Mouse (Mus musculus) embryonic facial prominence, embryonic 14.5 days (tissue): ENCODE data around the gene Cd24a. TPM values are rescaled to one million over a fixed set of nuclear protein-coding genes. Genes with fewer than 3 reads are reported as not detected.

ENCODE experiments used
- ATAC-seq: fragments of 200-750 bp; cut with Nextera tagmentation; 2 replicates; pipeline ENCODE4 v1.8.0; 2017; ENCODE audit warnings: low read depth, moderate number of reproducible peaks, moderate TSS enrichment
- DNase-seq: peaks from one replicate; pipeline ENCODE4 v3.0.0-alpha.2; 2015; ENCODE audit warnings: low spot score
- H3K27ac ChIP-seq: fragments of 300-500 bp; sonication (generic); replicated peaks from 2 replicates; pipeline ENCODE4 v1.5.1; 2014; ENCODE audit warnings: low read depth, mild to moderate bottlenecking, low read length, moderate library complexity
- H3K27me3 ChIP-seq: fragments of 300-500 bp; sonication (generic); replicated peaks from 2 replicates; pipeline ENCODE4 v1.6.1; 2014; ENCODE audit warnings: low read length; ENCODE audit not compliant: control insufficient read depth, insufficient read depth
- H3K36me3 ChIP-seq: fragments of 300-500 bp; sonication (generic); 2 replicates; pipeline ENCODE4 v1.6.1; 2014; ENCODE audit warnings: low read length, mixed read lengths; ENCODE audit not compliant: control insufficient read depth, insufficient read depth
- H3K4me1 ChIP-seq: fragments of 300-500 bp; sonication (generic); 2 replicates; pipeline ENCODE4 v1.6.1; 2014; ENCODE audit warnings: antibody characterized with exemption, low read length; ENCODE audit not compliant: control insufficient read depth, insufficient read depth
- H3K4me2 ChIP-seq: fragments of 300-500 bp; sonication (generic); 2 replicates; pipeline ENCODE4 v1.6.1; 2014; ENCODE audit warnings: low read depth, mild to moderate bottlenecking, low read length, moderate library complexity, mixed read lengths
- H3K4me3 ChIP-seq: fragments of 300-500 bp; sonication (generic); 2 replicates; pipeline ENCODE4 v1.5.1; 2014; ENCODE audit warnings: low read depth, mild to moderate bottlenecking, low read length
- H3K9ac ChIP-seq: fragments of 300-500 bp; sonication (generic); 2 replicates; pipeline ENCODE4 v1.6.1; 2014; ENCODE audit warnings: low read depth, mild to moderate bottlenecking, low read length, moderate library complexity, mixed read lengths
- H3K9me3 ChIP-seq: fragments of 300-500 bp; sonication (generic); 2 replicates; pipeline ENCODE4 v1.6.1; 2016; ENCODE audit warnings: low read length; ENCODE audit not compliant: control insufficient read depth
- WGBS: fragments of 180-500 bp; shearing (Covaris S2); extraction: QIAGEN DNeasy Blood & Tissue Kit; methylation state at CpG from one replicate; pipeline ENCODE4 v1.1.7; 2014; 5-methylcytosine and 5-hydroxymethylcytosine counted together
- polyA plus RNA-seq: library from polyadenylated mRNA; unstranded; fragments of >200 nt; fragmentation: Nextera tagmentation; extraction: Ambion mirVana; gene quantifications from 2 replicates; pipeline ENCODE4 v1.2.1, GENCODE M21; 2014

Cd24a gene
- polyA plus RNA-seq, 1 experiment from 2014 or later: 194 TPM

DNA sequence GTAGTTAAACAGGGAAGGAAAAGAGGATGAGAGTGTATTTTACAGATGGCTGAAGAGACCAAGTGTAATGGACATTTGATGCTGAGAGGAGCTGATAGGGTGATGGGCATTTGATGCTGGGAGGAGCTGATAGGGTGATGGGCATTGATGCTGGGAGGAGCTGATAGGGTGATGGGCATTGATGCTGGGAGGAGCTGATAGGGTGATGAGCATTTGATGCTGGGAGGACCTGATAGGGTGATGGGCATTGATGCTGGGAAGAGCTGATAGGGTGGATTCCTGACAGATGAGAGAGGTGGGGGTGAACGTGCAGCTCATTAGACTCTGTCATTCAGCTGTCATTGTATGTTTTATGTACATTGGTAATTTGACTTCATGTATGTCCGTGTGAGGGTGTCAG lies 47.5 kb downstream of the Cd24a start:
- no peak overlapping the region for H3K4me2 ChIP-seq
- no peak for DNase-seq
- H3K4me1 ChIP-seq: peaks cover 4% of the 10 kb centered on the region
- ATAC-seq: no peak
- no peaks in the 10 kb centered on the region for H3K9me3 ChIP-seq
- 69% methylated on average over 2 of the region's 2 CpGs for WGBS
- no peaks in the 10 kb centered on the region for H3K36me3 ChIP-seq
- no peak overlapping the region for H3K4me3 ChIP-seq
- H3K9ac ChIP-seq: no peak overlapping the region
- no peaks in the 10 kb centered on the region for H3K27me3 ChIP-seq
- H3K27ac ChIP-seq: no peak overlapping the region

DNA sequence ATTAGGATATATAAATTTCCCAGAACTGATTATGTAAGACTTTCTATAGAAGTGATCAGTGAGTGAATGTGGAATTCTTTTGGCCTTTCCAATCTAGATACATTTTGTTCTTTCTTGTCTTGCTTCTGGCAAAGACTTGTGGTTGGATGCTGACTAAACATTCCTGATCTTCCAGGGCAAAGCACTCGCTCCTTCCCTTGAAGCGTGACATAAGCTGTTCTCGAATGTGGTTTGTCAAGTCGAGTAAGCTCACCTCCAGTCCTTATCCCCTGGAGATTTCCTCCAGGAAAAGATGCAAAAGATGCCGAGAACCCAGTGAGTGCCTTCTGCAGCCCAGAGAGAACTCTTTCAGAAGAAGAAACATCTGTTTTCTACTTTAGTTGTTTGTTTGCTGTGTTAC lies 51.1 kb downstream of the Cd24a start:
- DNase-seq (peak; percentile 59), ATAC-seq (no peak)
- H3K9ac ChIP-seq: no peak overlapping the region
- H3K4me2 ChIP-seq: no peak overlapping the region
- no peaks in the 10 kb centered on the region for H3K27me3 ChIP-seq
- WGBS: 43% methylated on average over 5 of the region's 5 CpGs
- no peak overlapping the region for H3K27ac ChIP-seq
- no peaks in the 10 kb centered on the region for H3K9me3 ChIP-seq
- no peaks in the 10 kb centered on the region for H3K4me1 ChIP-seq
- no peaks in the 10 kb centered on the region for H3K36me3 ChIP-seq
- no peak overlapping the region for H3K4me3 ChIP-seq

DNA sequence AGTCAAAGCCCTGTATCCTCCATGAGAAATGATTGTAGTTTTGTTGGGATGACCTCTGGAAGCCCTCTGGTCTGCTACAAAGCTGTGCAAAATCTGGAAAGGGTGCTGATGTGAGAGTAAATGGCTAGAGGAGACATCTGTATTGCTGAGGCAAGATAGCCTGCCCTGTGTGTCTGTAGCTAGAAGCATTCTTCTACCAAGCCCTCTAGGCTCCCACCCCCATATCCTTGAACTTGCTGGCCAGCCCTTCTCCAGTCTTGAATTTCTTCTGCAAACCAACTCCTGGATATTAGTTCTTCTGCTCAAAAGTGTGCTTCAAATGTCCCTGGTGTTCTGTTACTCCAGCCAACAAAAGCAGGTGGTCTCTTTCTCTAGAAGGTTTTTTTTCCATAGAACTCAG lies 51.8 kb downstream of the Cd24a start:
- no peak for ATAC-seq
- DNase-seq: no peak

DNA sequence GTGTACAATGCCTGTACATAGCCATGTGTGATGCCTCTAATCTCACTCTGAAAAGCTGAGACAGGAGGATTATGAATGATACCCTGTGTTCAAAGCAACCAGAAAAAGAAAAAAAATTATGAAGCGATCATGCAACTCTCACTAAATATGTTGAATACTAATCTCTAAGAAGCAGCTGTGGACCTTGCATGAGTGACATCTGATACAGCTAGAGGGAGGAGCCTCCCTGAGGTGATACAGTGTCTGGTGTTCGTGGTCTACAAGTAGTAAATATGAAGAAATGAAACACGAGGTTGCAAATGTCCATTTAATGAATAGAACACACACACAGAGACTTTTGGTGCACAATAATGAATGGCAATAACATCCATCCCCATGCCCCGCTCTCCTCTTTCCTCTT lies 52.5 kb downstream of the Cd24a start:
- H3K27me3 ChIP-seq: no peaks in the 10 kb centered on the region
- no peak overlapping the region for H3K4me2 ChIP-seq
- H3K4me3 ChIP-seq: no peak overlapping the region
- WGBS: 67% methylated on average over 4 of the region's 4 CpGs
- H3K4me1 ChIP-seq: no peaks in the 10 kb centered on the region
- no peak for ATAC-seq
- H3K9me3 ChIP-seq: no peaks in the 10 kb centered on the region
- H3K27ac ChIP-seq: no peak overlapping the region
- H3K36me3 ChIP-seq: no peaks in the 10 kb centered on the region
- no peak for DNase-seq
- H3K9ac ChIP-seq: no peak overlapping the region

More for the DNA sequence above, 51.8 kb downstream of the Cd24a start:
- no peak overlapping the region for H3K4me2 ChIP-seq
- no peak overlapping the region for H3K27ac ChIP-seq
- H3K36me3 ChIP-seq: no peaks in the 10 kb centered on the region
- H3K4me3 ChIP-seq: no peak overlapping the region
- no peak overlapping the region for H3K9ac ChIP-seq
- no peaks in the 10 kb centered on the region for H3K9me3 ChIP-seq
- no peaks in the 10 kb centered on the region for H3K27me3 ChIP-seq
- no peaks in the 10 kb centered on the region for H3K4me1 ChIP-seq

DNA sequence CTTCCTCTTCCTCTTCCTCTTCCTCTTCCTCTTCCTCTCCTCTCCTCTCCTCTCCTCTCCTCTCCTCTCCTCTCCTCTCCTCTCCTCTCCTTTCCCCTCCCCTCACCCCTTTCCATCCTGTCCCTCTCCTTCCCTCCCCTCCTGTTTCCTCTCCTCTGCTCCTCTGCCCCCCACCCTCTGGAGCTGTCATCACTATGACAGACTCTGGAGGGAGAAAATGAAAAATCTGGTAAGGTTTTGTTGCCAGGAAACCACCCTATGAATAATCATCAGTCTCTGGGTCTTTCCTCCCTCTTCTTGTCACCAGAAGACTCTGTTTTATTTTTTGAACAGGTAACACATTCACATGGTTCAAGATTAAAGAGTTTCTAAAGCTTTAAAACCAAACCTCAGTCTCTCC lies 53.0 kb downstream of the Cd24a start:
- no peak overlapping the region for H3K27ac ChIP-seq
- H3K4me2 ChIP-seq: no peak overlapping the region
- no peaks in the 10 kb centered on the region for H3K27me3 ChIP-seq
- no peak overlapping the region for H3K4me3 ChIP-seq
- no peaks in the 10 kb centered on the region for H3K9me3 ChIP-seq
- H3K9ac ChIP-seq: no peak overlapping the region
- DNase-seq: no peak
- no peaks in the 10 kb centered on the region for H3K4me1 ChIP-seq
- ATAC-seq: no peak
- no peaks in the 10 kb centered on the region for H3K36me3 ChIP-seq

DNA sequence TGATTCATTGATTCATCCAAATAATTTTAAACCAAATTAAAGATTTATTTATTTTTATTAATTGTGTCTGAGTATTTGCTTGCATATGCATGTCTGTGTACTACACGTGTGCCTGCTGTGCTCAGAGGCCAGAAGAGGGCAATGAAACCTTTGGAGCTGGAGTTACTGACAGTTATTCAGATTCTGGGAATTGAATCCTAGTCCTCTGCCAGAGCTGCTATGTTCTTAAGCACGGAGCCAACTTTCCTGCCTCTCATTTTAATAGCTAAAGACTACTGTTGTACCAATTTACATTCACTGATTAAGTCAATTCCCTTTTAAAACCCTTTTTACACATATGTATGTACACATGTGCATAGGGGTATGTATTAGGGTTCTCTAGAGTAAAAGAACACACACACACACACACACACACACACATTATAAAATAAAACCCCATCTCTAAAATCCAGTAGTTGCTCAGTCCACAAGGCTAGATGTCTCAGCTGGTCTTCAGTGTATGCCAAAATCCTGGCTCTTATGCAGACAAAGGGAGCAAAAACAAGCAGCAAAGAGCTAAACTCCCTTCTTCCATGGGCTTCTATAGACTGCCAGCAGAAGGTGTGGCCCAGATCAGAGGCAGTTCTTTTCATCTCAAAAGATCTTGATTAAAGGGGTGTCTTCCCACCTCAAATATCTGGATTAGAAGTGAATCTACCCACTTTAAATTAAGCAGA lies 53.7 kb downstream of the Cd24a start:
- WGBS: 54% methylated on average over 2 of the region's 2 CpGs
- Histone ChIP-seq H3K4me2 (no peak overlapping the region), H3K36me3 (no peaks in the 10 kb centered on the region), H3K27ac (no peak overlapping the region), H3K9me3 (no peaks in the 10 kb centered on the region), H3K27me3 (no peaks in the 10 kb centered on the region), H3K4me1 (no peaks in the 10 kb centered on the region), H3K9ac (no peak overlapping the region), H3K4me3 (no peak overlapping the region)
- DNase-seq (no peak), ATAC-seq (no peak)

DNA sequence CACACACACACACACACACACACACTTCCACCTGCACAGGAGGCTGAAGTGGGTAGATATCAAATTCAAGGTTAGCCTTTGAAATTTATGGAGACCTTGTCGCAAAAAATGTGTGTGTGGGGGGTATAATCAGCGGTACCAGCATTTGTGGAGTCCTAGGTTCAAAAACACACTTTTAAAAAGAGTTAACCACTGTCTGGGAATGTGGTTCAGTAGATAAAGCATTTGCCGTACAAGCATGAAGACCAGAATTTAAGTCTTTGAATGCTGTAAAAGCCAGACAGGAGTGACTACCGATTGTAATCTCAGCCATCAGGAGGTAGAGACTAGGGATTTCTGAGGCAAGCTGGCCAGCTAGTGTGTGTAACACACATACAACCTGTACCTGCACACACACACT lies 55.0 kb downstream of the Cd24a start:
- no peaks in the 10 kb centered on the region for H3K9me3 ChIP-seq
- ATAC-seq: no peak

More for the DNA sequence above, 55.0 kb downstream of the Cd24a start:
- no peak overlapping the region for H3K9ac ChIP-seq
- H3K27ac ChIP-seq: no peak overlapping the region
- no peak overlapping the region for H3K4me3 ChIP-seq
- 76% methylated on average over 4 of the region's 4 CpGs for WGBS
- no peaks in the 10 kb centered on the region for H3K36me3 ChIP-seq
- no peak overlapping the region for H3K4me2 ChIP-seq
- no peak for DNase-seq
- no peaks in the 10 kb centered on the region for H3K27me3 ChIP-seq
- H3K4me1 ChIP-seq: no peaks in the 10 kb centered on the region

Other genes with a start within 250 kb of the Cd24a start
- gene Bend3, start 99.5 kb upstream of the Cd24a start, polyA plus RNA-seq: 3.6 and 3.9 TPM in 2 replicates
- 13.2 and 20.4 TPM in 2 replicates for gene Gm9803, start 54.2 kb upstream of the Cd24a start, polyA plus RNA-seq
- gene 1700021F05Rik, start 37.3 kb upstream of the Cd24a start, polyA plus RNA-seq: 56.1 and 57.1 TPM in 2 replicates